Mouse (Mus musculus): ENCODE results near the gene Lgmn. TPM values are rescaled to one million over a fixed set of nuclear protein-coding genes. Genes with fewer than 3 reads are reported as not detected.

The Lgmn gene
- total and polyA plus RNA-seq, 3 experiments = 2.2 to 8.0 TPM; not detected in 1

DNA sequence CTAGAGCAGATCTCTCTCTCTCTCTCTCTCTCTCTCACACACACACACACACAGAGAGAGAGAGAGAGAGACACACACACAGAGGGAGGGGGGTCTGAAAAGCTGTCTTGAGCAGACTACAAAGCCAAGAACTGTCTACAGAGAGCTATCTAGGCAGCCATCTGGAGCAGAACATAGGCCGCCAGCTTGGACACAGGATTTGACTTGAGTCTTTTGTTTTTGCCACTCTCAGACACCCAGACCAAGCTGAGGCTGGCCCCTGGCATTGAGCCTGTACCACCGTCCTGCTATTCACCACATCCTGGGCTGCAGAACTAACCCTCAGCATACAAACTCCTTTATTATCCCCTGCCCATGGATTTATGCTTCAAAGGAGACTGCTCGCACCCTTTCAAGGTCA is 20.1 kb downstream of the Lgmn start:
- peaks cover 0 to 12% of the 10 kb centered on the region in 2 experiments; a peak in 2 of 4 replicates for H3K36me3 ChIP-seq (ENCODE audit: control insufficient read depth in 1 of 2, insufficient read depth in 2 of 2, low read length in 2 of 2)
- peak; percentile 33 for DNase-seq (ENCODE audit: low read depth, low spot score)

GRCm38 (mm10) chr12:102417701-102418100 is 21.9 kb downstream of the Lgmn start:
- H3K79me2 ChIP-seq (ENCODE audit: control insufficient read depth, insufficient read depth, low read length, poor library complexity) = no peaks in the 10 kb centered on the region
- peaks cover 3 to 14% of the 10 kb centered on the region in 2 experiments; a peak in 3 of 4 replicates for H3K4me1 ChIP-seq (ENCODE audit: control insufficient read depth in 1 of 2, insufficient read depth in 2 of 2, low read length in 2 of 2)
- no peak for TF ChIP-seq KAT2A (conservative IDR thresholded peaks at IDR 0.05; ENCODE audit: low read depth, low read length)
- no peak for TF ChIP-seq RAD21 (IDR thresholded peaks at IDR 0.05; ENCODE audit: low read depth, low read length)
- no peak for TF ChIP-seq ZC3H11A (IDR thresholded peaks at IDR 0.05; ENCODE audit: low read depth, low read length)
- TF ChIP-seq TAL1 (IDR thresholded peaks at IDR 0.05; ENCODE audit: low read length) = no peak
- no peak for TF ChIP-seq USF2 (IDR thresholded peaks at IDR 0.05; ENCODE audit: borderline replicate concordance in 1 of 2, insufficient read depth in 1 of 2, low read depth in 1 of 2, low read length in 2 of 2)
- no peak for TF ChIP-seq ZNF384 (IDR thresholded peaks at IDR 0.05; ENCODE audit: low read depth, low read length)
- no peak for TF ChIP-seq TCF12 (IDR thresholded peaks at IDR 0.05; ENCODE audit: low read depth, low read length)
- TF ChIP-seq NRF1 (IDR thresholded peaks at IDR 0.05; ENCODE audit: insufficient read depth, low read depth, low read length, poor library complexity, severe bottlenecking) = no peak
- no peak for TF ChIP-seq MXI1 (IDR thresholded peaks at IDR 0.05; ENCODE audit: low read depth, low read length)
- no peak for TF ChIP-seq E2F4 (IDR thresholded peaks at IDR 0.05; ENCODE audit: borderline replicate concordance, low read depth, low read length)
- TF ChIP-seq CTCF (IDR thresholded peaks at IDR 0.05 in 2 of 3, conservative IDR thresholded peaks at IDR 0.05 in 1 of 3; ENCODE audit: control insufficient read depth in 1 of 3, insufficient read depth in 1 of 3, low read depth in 2 of 3, low read length in 3 of 3, poor library complexity in 1 of 3, severe bottlenecking in 1 of 3) = no peak
- TF ChIP-seq HCFC1 (IDR thresholded peaks at IDR 0.05; ENCODE audit: low read depth, low read length) = no peak

More for the DNA sequence above, 20.1 kb downstream of the Lgmn start:
- peaks cover 3 to 14% of the 10 kb centered on the region in 2 experiments; a peak in 3 of 4 replicates for H3K4me1 ChIP-seq (ENCODE audit: control insufficient read depth in 1 of 2, insufficient read depth in 2 of 2, low read length in 2 of 2)
- H3K27me3 ChIP-seq (ENCODE audit: control insufficient read depth in 1 of 2, insufficient read depth in 2 of 2, low read length in 2 of 2) = no peaks in the 10 kb centered on the region
- H3K9ac ChIP-seq (ENCODE audit: control insufficient read depth, low read depth, low read length, poor library complexity, severe bottlenecking) = no peak overlapping the region
- no peaks in the 10 kb centered on the region for H3K9me3 ChIP-seq (replicated peaks; ENCODE audit: insufficient read depth, low read length)
- no peak overlapping the region for H3K4me3 ChIP-seq (ENCODE audit: control insufficient read depth in 1 of 2, insufficient read depth in 1 of 2, low read depth in 2 of 2, low read length in 2 of 2)
- no peak for TF ChIP-seq ELF1 (IDR thresholded peaks at IDR 0.05; ENCODE audit: low read depth, low read length)
- 0 out of 2 replicates have a peak, but pooled peaks have one; percentile 19 for TF ChIP-seq GATA1 (IDR thresholded peaks at IDR 0.05; ENCODE audit: low read depth, low read length)
- peak; percentile 23; the same call in 1 of the 2 replicates for TF ChIP-seq TAL1 (IDR thresholded peaks at IDR 0.05; ENCODE audit: low read length)
- H3K27ac ChIP-seq (ENCODE audit: control insufficient read depth, low read depth, low read length) = no peak overlapping the region; the same call in 1 of the 2 replicates
- no peaks in the 10 kb centered on the region for H3K79me2 ChIP-seq (ENCODE audit: control insufficient read depth, insufficient read depth, low read length, poor library complexity)

More at GRCm38 (mm10) chr12:102417701-102418100, 21.9 kb downstream of the Lgmn start:
- Histone ChIP-seq H3K27ac (ENCODE audit: control insufficient read depth, low read depth, low read length) (no peak overlapping the region), H3K36me3 (ENCODE audit: control insufficient read depth in 1 of 2, insufficient read depth in 2 of 2, low read length in 2 of 2) (peaks cover 0 to 9% of the 10 kb centered on the region in 2 experiments; a peak in 2 of 4 replicates), H3K9me3 (replicated peaks; ENCODE audit: insufficient read depth, low read length) (no peaks in the 10 kb centered on the region), H3K4me3 (ENCODE audit: control insufficient read depth in 1 of 2, insufficient read depth in 1 of 2, low read depth in 2 of 2, low read length in 2 of 2) (no peak overlapping the region), H3K27me3 (ENCODE audit: control insufficient read depth in 1 of 2, insufficient read depth in 2 of 2, low read length in 2 of 2) (no peaks in the 10 kb centered on the region), H3K9ac (ENCODE audit: control insufficient read depth, low read depth, low read length, poor library complexity, severe bottlenecking) (no peak overlapping the region)
- no peak for DNase-seq (ENCODE audit: low read depth, low spot score)

All from MEL (cell line).